Mouse (Mus musculus) forebrain, embryonic 12.5 days (tissue): ENCODE measurements around the gene Eef1g. TPM values are rescaled to one million over a fixed set of nuclear protein-coding genes. Genes with fewer than 3 reads are reported as not detected.
"Not testable (repeated sequence)": the region's sequence is repeated elsewhere in the genome, so short reads cannot be mapped to it uniquely, and the experiment has no call there.

Experiments
- ATAC-seq: fragments of 200-750 bp; cut with Nextera tagmentation; 2 replicates; pipeline ENCODE4 v1.8.0; 2017; ENCODE audit warnings: moderate TSS enrichment; ENCODE audit not compliant: low FRiP score
- H3K27ac ChIP-seq: fragments of 300-500 bp; sonication (generic); 2 replicates; pipeline ENCODE4 v1.5.1; 2016; ENCODE audit warnings: mild to moderate bottlenecking
- H3K27me3 ChIP-seq: fragments of 300-500 bp; sonication (generic); 2 replicates; pipeline ENCODE4 v1.6.1; 2016; ENCODE audit warnings: mild to moderate bottlenecking
- H3K36me3 ChIP-seq: fragments of 300-500 bp; sonication (generic); replicated peaks from 2 replicates; pipeline ENCODE4 v1.6.1; 2016; ENCODE audit warnings: mild to moderate bottlenecking
- H3K4me1 ChIP-seq: fragments of 300-500 bp; sonication (generic); 2 replicates; pipeline ENCODE4 v1.6.1; 2016
- H3K4me2 ChIP-seq: fragments of 300-500 bp; sonication (generic); 2 replicates; pipeline ENCODE4 v1.6.1; 2016; ENCODE audit warnings: mild to moderate bottlenecking, moderate library complexity
- H3K4me3 ChIP-seq: fragments of 300-500 bp; sonication (generic); replicated peaks from 2 replicates; pipeline ENCODE4 v1.5.1; 2016; ENCODE audit warnings: mild to moderate bottlenecking
- H3K9ac ChIP-seq: fragments of 300-500 bp; sonication (generic); 2 replicates; pipeline ENCODE4 v1.6.1; 2016; ENCODE audit warnings: mild to moderate bottlenecking
- H3K9me3 ChIP-seq: fragments of 300-500 bp; sonication (generic); 2 replicates; pipeline ENCODE4 v1.6.1; 2016
- WGBS: fragments of 180-500 bp; shearing (Covaris S2); methylation state at CpG from one replicate; pipeline ENCODE4 v1.1.7; 2016; 5-methylcytosine and 5-hydroxymethylcytosine counted together
- polyA plus RNA-seq: library from polyadenylated mRNA; unstranded; fragments of >200 nt; fragmentation: Nextera tagmentation; extraction: Ambion mirVana; gene quantifications from 2 replicates; pipeline ENCODE4 v1.2.1, GENCODE M21; 2016

The Eef1g gene
- polyA plus RNA-seq, 1 experiment from 2014 or later: 373 TPM

GRCm38 (mm10) chr19:9006915-9007314 lies 40.1 kb downstream of the Eef1g start:
- H3K9ac ChIP-seq, H3K27ac ChIP-seq, H3K36me3 ChIP-seq, H3K9me3 ChIP-seq, H3K4me2 ChIP-seq, H3K4me3 ChIP-seq, ATAC-seq, H3K4me1 ChIP-seq, H3K27me3 ChIP-seq: not testable (repeated sequence)
- 92% methylated on average over 2 of the region's 2 CpGs for WGBS

DNA sequence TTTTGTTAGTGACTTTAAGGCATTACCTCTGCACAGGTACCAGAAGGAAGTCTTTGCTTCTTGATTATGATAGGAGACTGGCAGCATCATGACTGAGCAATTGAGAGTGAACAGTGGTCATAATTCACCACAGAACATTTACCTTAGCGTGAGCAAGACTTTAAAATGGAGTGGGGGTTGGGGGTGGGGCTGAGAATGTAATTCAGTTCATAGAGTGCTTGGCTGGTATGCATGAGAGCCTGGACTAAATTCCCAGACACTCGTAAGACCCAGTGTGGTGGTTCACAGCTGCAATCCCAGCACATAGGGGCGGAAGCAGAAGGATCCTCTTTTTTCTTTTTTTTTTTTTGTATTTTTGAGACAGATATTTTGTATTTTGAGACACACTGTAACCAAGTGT lies 52.5 kb downstream of the Eef1g start:
- Histone ChIP-seq H3K27me3 (no peaks in the 10 kb centered on the region), H3K4me2 (no peak overlapping the region), H3K27ac (no peak overlapping the region), H3K9me3 (no peaks in the 10 kb centered on the region), H3K9ac (no peak overlapping the region), H3K4me1 (no peaks in the 10 kb centered on the region), H3K4me3 (no peak overlapping the region), H3K36me3 (no peaks in the 10 kb centered on the region)
- ATAC-seq: no peak
- WGBS: 94% methylated on average over 3 of the region's 3 CpGs

GRCm38 (mm10) chr19:9023021-9023778 lies 56.4 kb downstream of the Eef1g start:
- Histone ChIP-seq H3K9ac (no peak overlapping the region), H3K4me2 (no peak overlapping the region), H3K9me3 (no peaks in the 10 kb centered on the region), H3K36me3 (no peaks in the 10 kb centered on the region), H3K27me3 (no peaks in the 10 kb centered on the region), H3K4me3 (no peak overlapping the region), H3K27ac (no peak overlapping the region), H3K4me1 (peaks cover 11% of the 10 kb centered on the region; the same call in 1 of the 2 replicates)
- no peak for ATAC-seq
- 60% methylated on average over 11 of the region's 11 CpGs for WGBS

DNA sequence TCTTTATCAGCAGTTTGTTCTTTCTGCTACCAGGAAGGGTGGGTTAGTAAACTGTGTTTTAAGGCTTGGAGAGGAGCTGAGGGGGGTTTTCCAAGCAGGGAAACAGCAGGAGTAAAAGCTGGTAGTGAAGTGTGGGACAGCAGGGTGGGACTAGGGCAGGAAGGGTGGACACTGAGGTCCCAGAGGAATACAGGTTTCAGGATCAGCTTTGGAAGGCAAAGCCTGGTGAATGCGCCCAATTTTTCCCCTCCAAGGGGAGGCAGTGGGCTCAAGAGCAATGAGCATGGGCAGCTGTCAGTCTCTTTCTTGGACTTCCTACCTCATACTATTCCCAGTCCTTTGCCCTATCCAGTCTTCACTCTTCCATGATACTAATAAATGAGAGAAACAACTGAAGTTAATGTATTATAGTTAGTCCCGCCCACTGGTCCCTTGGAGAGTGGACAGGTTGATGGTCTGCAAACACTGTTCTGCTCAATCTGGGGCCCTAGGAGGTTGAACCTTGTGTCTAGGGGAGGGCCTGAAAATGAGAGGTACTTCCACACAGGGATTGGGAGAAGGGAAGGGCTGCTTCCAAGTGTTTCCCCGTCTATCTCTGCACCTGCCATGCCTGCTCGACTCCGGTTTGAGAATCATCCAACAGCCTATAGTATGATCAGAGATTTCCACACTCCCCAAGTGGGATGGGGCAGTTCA lies 58.9 kb downstream of the Eef1g start:
- ATAC-seq: no peak
- Histone ChIP-seq H3K4me2 (no peak overlapping the region), H3K9me3 (no peaks in the 10 kb centered on the region), H3K36me3 (no peaks in the 10 kb centered on the region), H3K9ac (no peak overlapping the region), H3K4me3 (no peak overlapping the region), H3K27me3 (no peaks in the 10 kb centered on the region), H3K4me1 (peaks cover 11% of the 10 kb centered on the region; the same call in 1 of the 2 replicates), H3K27ac (no peak overlapping the region)
- WGBS: 90% methylated on average over 5 of the region's 5 CpGs

DNA sequence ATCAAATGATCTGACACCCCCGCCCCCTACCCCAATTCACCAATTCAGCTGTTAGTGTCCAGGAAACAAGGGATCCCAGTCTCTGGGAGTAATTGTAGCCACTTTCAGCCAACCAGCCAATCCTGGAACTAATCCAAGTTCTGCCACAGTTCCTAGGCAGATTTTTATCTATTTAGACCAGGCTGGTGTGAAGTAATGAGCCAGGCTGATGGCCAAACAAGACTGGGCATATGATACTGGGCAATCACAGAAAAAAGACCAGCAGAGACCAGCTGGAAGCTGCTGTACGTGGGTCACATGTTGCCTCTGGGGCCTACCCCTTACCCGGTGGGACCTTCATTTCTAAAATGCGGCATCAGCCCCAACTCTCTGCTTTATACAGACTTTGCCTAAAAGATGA lies 59.8 kb downstream of the Eef1g start:
- Histone ChIP-seq H3K4me1 (peaks cover 11% of the 10 kb centered on the region; the same call in 1 of the 2 replicates), H3K36me3 (no peaks in the 10 kb centered on the region), H3K4me2 (no peak overlapping the region), H3K9ac (no peak overlapping the region), H3K27ac (no peak overlapping the region), H3K27me3 (no peaks in the 10 kb centered on the region), H3K9me3 (no peaks in the 10 kb centered on the region), H3K4me3 (no peak overlapping the region)
- no peak for ATAC-seq
- 90% methylated on average over 4 of the region's 4 CpGs for WGBS

GRCm38 (mm10) chr19:9027795-9028194 lies 61.0 kb downstream of the Eef1g start:
- no peak for ATAC-seq
- WGBS: 26% methylated on average over 5 of the region's 5 CpGs

More at GRCm38 (mm10) chr19:9027795-9028194, 61.0 kb downstream of the Eef1g start:
- Histone ChIP-seq H3K27ac (no peak overlapping the region), H3K9me3 (no peaks in the 10 kb centered on the region), H3K27me3 (no peaks in the 10 kb centered on the region), H3K9ac (no peak overlapping the region), H3K4me1 (peaks cover 11% of the 10 kb centered on the region; the same call in 1 of the 2 replicates), H3K4me3 (no peak overlapping the region), H3K36me3 (no peaks in the 10 kb centered on the region), H3K4me2 (no peak overlapping the region)

Other genes starting within 250 kb of the Eef1g start
- gene Slc3a2, start 243.7 kb upstream of the Eef1g start, polyA plus RNA-seq: 140 and 143 TPM in 2 replicates
- gene Wdr74, start 231.2 kb upstream of the Eef1g start, polyA plus RNA-seq: 83.7 and 85.9 TPM in 2 replicates
- gene 1700092M07Rik, start 226.3 kb upstream of the Eef1g start, polyA plus RNA-seq: 2.8 and 3.7 TPM in 2 replicates
- 108 and 114 TPM in 2 replicates for gene Stx5a, start 225.6 kb upstream of the Eef1g start, polyA plus RNA-seq
- gene Nxf1, start 210.0 kb upstream of the Eef1g start, polyA plus RNA-seq: 206 and 225 TPM in 2 replicates
- gene Tmem223, start 196.0 kb upstream of the Eef1g start, polyA plus RNA-seq: 203 and 210 TPM in 2 replicates
- gene Tmem179b, start 192.6 kb upstream of the Eef1g start, polyA plus RNA-seq: 34.4 and 36.9 TPM in 2 replicates
- gene Taf6l, start 180.6 kb upstream of the Eef1g start, polyA plus RNA-seq: 35.9 and 41.5 TPM in 2 replicates
- gene Polr2g, start 168.5 kb upstream of the Eef1g start, polyA plus RNA-seq: 158 and 161 TPM in 2 replicates
- gene Zbtb3, start 164.5 kb upstream of the Eef1g start, polyA plus RNA-seq: 6.6 and 7.9 TPM in 2 replicates
- 78.7 and 83.9 TPM in 2 replicates for gene Ttc9c, start 147.7 kb upstream of the Eef1g start, polyA plus RNA-seq
- 7.2 and 7.8 TPM in 2 replicates for gene Hnrnpul2, start 147.0 kb upstream of the Eef1g start, polyA plus RNA-seq
- gene AC129217.1, start 137.3 kb upstream of the Eef1g start, polyA plus RNA-seq: not detected in 2 replicates
- 57.5 and 62.9 TPM in 2 replicates for gene Bscl2, start 129.6 kb upstream of the Eef1g start, polyA plus RNA-seq
- 131 and 139 TPM in 2 replicates for gene Gng3, start 127.8 kb upstream of the Eef1g start, polyA plus RNA-seq
- gene Lrrn4cl, start 116.3 kb upstream of the Eef1g start, polyA plus RNA-seq: 0.26 and 0.60 TPM in 2 replicates
- 178 and 182 TPM in 2 replicates for gene Ubxn1, start 95.5 kb upstream of the Eef1g start, polyA plus RNA-seq
- gene Uqcc3, start 86.1 kb upstream of the Eef1g start, polyA plus RNA-seq: 55.2 and 57.3 TPM in 2 replicates
- 104 and 119 TPM in 2 replicates for gene Lbhd1, start 83.3 kb upstream of the Eef1g start, polyA plus RNA-seq
- not detected in 2 replicates for gene Gm49403, start 83.1 kb upstream of the Eef1g start, polyA plus RNA-seq
- gene 1810009A15Rik, start 78.2 kb upstream of the Eef1g start, polyA plus RNA-seq: 91.0 and 104 TPM in 2 replicates
- not detected in 2 replicates for gene Gm49416, start 78.1 kb upstream of the Eef1g start, polyA plus RNA-seq
- gene Ints5, start 74.0 kb upstream of the Eef1g start, polyA plus RNA-seq: 48.1 and 52.6 TPM in 2 replicates
- gene Ganab, start 69.0 kb upstream of the Eef1g start, polyA plus RNA-seq: 106 and 113 TPM in 2 replicates
- 64.4 and 64.8 TPM in 2 replicates for gene B3gat3, start 46.7 kb upstream of the Eef1g start, polyA plus RNA-seq
- 1.3 and 2.5 TPM in 2 replicates for gene Rom1, start 37.7 kb upstream of the Eef1g start, polyA plus RNA-seq
- gene Eml3, start 37.5 kb upstream of the Eef1g start, polyA plus RNA-seq: 13.2 and 13.8 TPM in 2 replicates
- 193 and 206 TPM in 2 replicates for gene Mta2, start 25.2 kb upstream of the Eef1g start, polyA plus RNA-seq
- 36.9 and 37.0 TPM in 2 replicates for gene Tut1, start 13.2 kb upstream of the Eef1g start, polyA plus RNA-seq
- 6.4 and 8.5 TPM in 2 replicates for gene Ahnak, start 22.2 kb downstream of the Eef1g start, polyA plus RNA-seq
- gene Scgb1a1, start 120.9 kb downstream of the Eef1g start, polyA plus RNA-seq: not detected in 2 replicates
- 24.1 and 25.7 TPM in 2 replicates for gene Asrgl1, start 168.6 kb downstream of the Eef1g start, polyA plus RNA-seq